Comparison of ENCODE assay signal across 8 mouse cellular contexts in genomic region chr15:25715218-25715995, GRCm38 (mm10).
DNase-seq lines count a peak whose midpoint lies in the region; ATAC-seq and TF ChIP-seq lines count a peak whose summit lies in the region.

No protein-coding gene starts in this region.

- peak; percentile 69; the same call in 1 of the 2 replicates for ATAC-seq in lung, embryonic 14.5 days (ENCODE audit: insufficient read depth)
- peak; percentile 31; the same call in 1 of the 2 replicates for ATAC-seq in hindbrain, embryonic 14.5 days (ENCODE audit: low FRiP score)
- ATAC-seq in liver, embryonic 12.5 days = peak; percentile 25; the same call in 1 of the 2 replicates
- ATAC-seq in stomach, embryonic 14.5 days (ENCODE audit: insufficient number of reproducible peaks, insufficient read depth, low FRiP score, low read depth) = 0 out of 2 replicates have a peak, but pooled peaks have one; percentile 26
- no peak for ATAC-seq in megakaryocyte, adult 5-6 weeks (ENCODE audit: poor library complexity, severe bottlenecking)
- no peak for ATAC-seq in heart, embryonic 12.5 days (ENCODE audit: insufficient number of reproducible peaks, low FRiP score)

- H3K9me3 ChIP-seq in lung, embryonic 14.5 days (ENCODE audit: low read depth, low read length) = no peaks in the 10 kb centered on the region
- H3K9me3 ChIP-seq in hindbrain, embryonic 14.5 days (ENCODE audit: control insufficient read depth, low read length) = no peaks in the 10 kb centered on the region
- no peaks in the 10 kb centered on the region for H3K9me3 ChIP-seq in liver, embryonic 12.5 days (replicated peaks)
- H3K9me3 ChIP-seq in stomach, embryonic 14.5 days (ENCODE audit: control insufficient read depth, low read depth, low read length) = no peaks in the 10 kb centered on the region
- no peaks in the 10 kb centered on the region for H3K9me3 ChIP-seq in heart, embryonic 12.5 days (replicated peaks)

- no peak overlapping the region for H3K27ac ChIP-seq in lung, embryonic 14.5 days (ENCODE audit: low read depth)
- H3K27ac ChIP-seq in hindbrain, embryonic 14.5 days = no peak overlapping the region
- no peak overlapping the region for H3K27ac ChIP-seq in liver, embryonic 12.5 days
- H3K27ac ChIP-seq in stomach, embryonic 14.5 days (ENCODE audit: low read length) = no peak overlapping the region
- H3K27ac ChIP-seq in heart, embryonic 12.5 days (ENCODE audit: poor library complexity, severe bottlenecking) = no peak overlapping the region

- WGBS in lung, embryonic 14.5 days = 48% methylated on average over 10 of the region's 10 CpGs
- 43% methylated on average over 10 of the region's 10 CpGs for WGBS in hindbrain, embryonic 14.5 days
- WGBS in liver, embryonic 12.5 days (ENCODE audit: insufficient replicate concordance) = 63% methylated on average over 10 of the region's 10 CpGs
- 67% methylated on average over 10 of the region's 10 CpGs for WGBS in stomach, embryonic 14.5 days
- WGBS in heart, embryonic 12.5 days = 68% methylated on average over 10 of the region's 10 CpGs

- H3K4me2 ChIP-seq in lung, embryonic 14.5 days = no peak overlapping the region
- H3K4me2 ChIP-seq in hindbrain, embryonic 14.5 days (replicated peaks) = peak overlapping the region; percentile 24
- H3K4me2 ChIP-seq in liver, embryonic 12.5 days = no peak overlapping the region
- no peak overlapping the region for H3K4me2 ChIP-seq in stomach, embryonic 14.5 days (replicated peaks; ENCODE audit: low read depth, low read length)
- no peak overlapping the region for H3K4me2 ChIP-seq in heart, embryonic 12.5 days

- peak; percentile 77 for DNase-seq in lung, embryonic 14.5 days
- no peak for DNase-seq in lung, adult 18-20 months
- DNase-seq in hindbrain, embryonic 14.5 days (ENCODE audit: low spot score) = peak; percentile 39
- no peak for DNase-seq in right cerebral cortex, adult 2 months (ENCODE audit: low spot score in 2 of 2)

- peaks cover 5% of the 10 kb centered on the region; the same call in 1 of the 2 replicates for H3K4me1 ChIP-seq in lung, embryonic 14.5 days (ENCODE audit: insufficient read depth)
- peaks cover 23% of the 10 kb centered on the region for H3K4me1 ChIP-seq in hindbrain, embryonic 14.5 days (replicated peaks; ENCODE audit: control insufficient read depth, insufficient read depth, low read length)
- peaks cover 8% of the 10 kb centered on the region for H3K4me1 ChIP-seq in liver, embryonic 12.5 days
- peaks cover 13% of the 10 kb centered on the region; the same call in 1 of the 2 replicates for H3K4me1 ChIP-seq in stomach, embryonic 14.5 days (ENCODE audit: control insufficient read depth, insufficient read depth, low read length)
- peaks cover 15% of the 10 kb centered on the region for H3K4me1 ChIP-seq in heart, embryonic 12.5 days (replicated peaks)

- H3K27me3 ChIP-seq in lung, embryonic 14.5 days (ENCODE audit: insufficient read depth, low read length) = no peaks in the 10 kb centered on the region
- H3K27me3 ChIP-seq in hindbrain, embryonic 14.5 days (ENCODE audit: control insufficient read depth, insufficient read depth, low read length) = no peaks in the 10 kb centered on the region; the same call in 1 of the 2 replicates
- H3K27me3 ChIP-seq in liver, embryonic 12.5 days (replicated peaks) = no peaks in the 10 kb centered on the region
- H3K27me3 ChIP-seq in stomach, embryonic 14.5 days (ENCODE audit: control insufficient read depth, insufficient read depth, low read length) = no peaks in the 10 kb centered on the region
- H3K27me3 ChIP-seq in heart, embryonic 12.5 days (replicated peaks) = 0 out of 2 replicates have a peak, but pooled peaks cover 3% of the 10 kb centered on the region

- no peak overlapping the region for H3K4me3 ChIP-seq in lung, embryonic 14.5 days (ENCODE audit: low read depth, low read length)
- H3K4me3 ChIP-seq in hindbrain, embryonic 14.5 days (replicated peaks; ENCODE audit: low read length) = no peak overlapping the region
- no peak overlapping the region for H3K4me3 ChIP-seq in liver, embryonic 12.5 days
- no peak overlapping the region for H3K4me3 ChIP-seq in stomach, embryonic 14.5 days (ENCODE audit: low read depth, low read length)
- no peak overlapping the region for H3K4me3 ChIP-seq in heart, embryonic 12.5 days

- no peak for TF ChIP-seq CTCF in lung, embryonic 14.5 days (IDR thresholded peaks at IDR 0.05; ENCODE audit: low read depth)

- no peak overlapping the region for H3K9ac ChIP-seq in lung, embryonic 14.5 days
- H3K9ac ChIP-seq in hindbrain, embryonic 14.5 days = 0 out of 2 replicates have a peak overlapping the region, but pooled peaks have one; percentile 21
- H3K9ac ChIP-seq in liver, embryonic 12.5 days = no peak overlapping the region
- no peak overlapping the region for H3K9ac ChIP-seq in stomach, embryonic 14.5 days (replicated peaks; ENCODE audit: low read depth, low read length)
- no peak overlapping the region for H3K9ac ChIP-seq in heart, embryonic 12.5 days

- peaks cover 8% of the 10 kb centered on the region; the same call in 1 of the 2 replicates for H3K36me3 ChIP-seq in lung, embryonic 14.5 days (ENCODE audit: insufficient read depth)
- no peaks in the 10 kb centered on the region for H3K36me3 ChIP-seq in hindbrain, embryonic 14.5 days (replicated peaks; ENCODE audit: control insufficient read depth, insufficient read depth)
- H3K36me3 ChIP-seq in liver, embryonic 12.5 days = 0 out of 2 replicates have a peak, but pooled peaks cover 4% of the 10 kb centered on the region
- H3K36me3 ChIP-seq in stomach, embryonic 14.5 days (ENCODE audit: control insufficient read depth, insufficient read depth, low read length) = no peaks in the 10 kb centered on the region
- no peaks in the 10 kb centered on the region for H3K36me3 ChIP-seq in heart, embryonic 12.5 days

Comparison
In these comparisons a context has a peak if more than half of its experiments do, and no peak if none do; other contexts are left out.
1. DNase-seq: peak in lung, embryonic 14.5 days (single experiment) and hindbrain, embryonic 14.5 days (single experiment); none in lung, adult 18-20 months (0 of 2) and right cerebral cortex, adult 2 months (0 of 2).
2. ATAC-seq: peak in lung, embryonic 14.5 days (single experiment), hindbrain, embryonic 14.5 days (single experiment), liver, embryonic 12.5 days (single experiment) and stomach, embryonic 14.5 days (single experiment); none in megakaryocyte, adult 5-6 weeks (single experiment) and heart, embryonic 12.5 days (single experiment).